Mouse (Mus musculus) ovary, postnatal 14 days (tissue): ENCODE data around the gene Kif6.

Source experiments
- DNase-seq: peaks from one replicate; pipeline ENCODE4 v3.0.0; 2022; ENCODE audit warnings: low spot score

Gene Kif6

GRCm38 (mm10) chr17:49792217-49792743 lies 177.3 kb downstream of the Kif6 start:
- DNase-seq, result no peak

- no peak for DNase-seq
Measured at GRCm38 (mm10) chr17:49792946-49793345, 178.0 kb downstream of the Kif6 start.

GRCm38 (mm10) chr17:49793965-49794364 lies 179.0 kb downstream of the Kif6 start:
- DNase-seq, result no peak

- no peak for DNase-seq
Measured at GRCm38 (mm10) chr17:49795241-49795640, 180.3 kb downstream of the Kif6 start.

GRCm38 (mm10) chr17:49796116-49796515 lies 181.2 kb downstream of the Kif6 start:
- no peak for DNase-seq

- DNase-seq, result no peak
Measured at GRCm38 (mm10) chr17:49799168-49799567, 184.2 kb downstream of the Kif6 start.

- no peak for DNase-seq
Measured at GRCm38 (mm10) chr17:49800157-49800556, 185.2 kb downstream of the Kif6 start.

- DNase-seq, result no peak
Measured at GRCm38 (mm10) chr17:49807461-49807860, 192.5 kb downstream of the Kif6 start.

GRCm38 (mm10) chr17:49808712-49809343 lies 193.9 kb downstream of the Kif6 start:
- no peak for DNase-seq

GRCm38 (mm10) chr17:49813893-49814640 lies 199.1 kb downstream of the Kif6 start:
- DNase-seq, result no peak

GRCm38 (mm10) chr17:49816067-49816565 lies 201.2 kb downstream of the Kif6 start:
- no peak for DNase-seq

- no peak for DNase-seq
Measured at GRCm38 (mm10) chr17:49816703-49817102, 201.8 kb downstream of the Kif6 start.

- no peak for DNase-seq
Measured at GRCm38 (mm10) chr17:49820203-49820602, 205.3 kb downstream of the Kif6 start.

- no peak for DNase-seq
Measured at GRCm38 (mm10) chr17:49824142-49824840, 209.4 kb downstream of the Kif6 start.

- no peak for DNase-seq
Measured at GRCm38 (mm10) chr17:49824841-49825450, 210.0 kb downstream of the Kif6 start.

GRCm38 (mm10) chr17:49825831-49826230 lies 210.9 kb downstream of the Kif6 start:
- DNase-seq, result no peak

- no peak for DNase-seq
Measured at GRCm38 (mm10) chr17:49831745-49832144, 216.8 kb downstream of the Kif6 start.

GRCm38 (mm10) chr17:49834044-49834545 lies 219.2 kb downstream of the Kif6 start:
- DNase-seq, result no peak

- DNase-seq, result no peak
Measured at GRCm38 (mm10) chr17:49837417-49837816, 222.5 kb downstream of the Kif6 start.

- no peak for DNase-seq
Measured at GRCm38 (mm10) chr17:49839243-49839642, 224.3 kb downstream of the Kif6 start.

- no peak for DNase-seq
Measured at GRCm38 (mm10) chr17:49851210-49851609, 236.3 kb downstream of the Kif6 start.

- DNase-seq, result no peak
Measured at GRCm38 (mm10) chr17:49852183-49852582, 237.2 kb downstream of the Kif6 start.
